Mouse (Mus musculus) kidney, embryonic 14.5 days (tissue): ENCODE results near the gene Vmn1r88. TPM values are rescaled to one million over a fixed set of nuclear protein-coding genes. Genes with fewer than 3 reads are reported as not detected.
A peak's percentile ranks its signal among the peaks of the same experiment; 100 is the strongest.
"Not testable (repeated sequence)": the region's sequence is repeated elsewhere in the genome, so short reads cannot be mapped to it uniquely, and the experiment has no call there.

Source experiments
- ATAC-seq: fragments of 200-750 bp; cut with Nextera tagmentation; 2 replicates; pipeline ENCODE4 v1.8.0; 2017; ENCODE audit warnings: moderate number of reproducible peaks, mild to moderate bottlenecking, moderate TSS enrichment, moderate library complexity; ENCODE audit not compliant: low FRiP score, low TSS enrichment
- H3K27ac ChIP-seq: fragments of 300-500 bp; sonication (generic); 2 replicates; pipeline ENCODE4 v1.5.1; 2014; ENCODE audit warnings: low read depth, mild to moderate bottlenecking, low read length, moderate library complexity, mixed read lengths
- H3K27me3 ChIP-seq: fragments of 300-500 bp; sonication (generic); 2 replicates; pipeline ENCODE4 v1.6.1; 2014; ENCODE audit warnings: mild to moderate bottlenecking, low read length; ENCODE audit not compliant: control insufficient read depth, insufficient read depth
- H3K36me3 ChIP-seq: fragments of 300-500 bp; sonication (generic); 2 replicates; pipeline ENCODE4 v1.6.1; 2014; ENCODE audit warnings: low read length, mixed read lengths; ENCODE audit not compliant: control insufficient read depth, insufficient read depth
- H3K4me1 ChIP-seq: fragments of 300-500 bp; sonication (generic); 2 replicates; pipeline ENCODE4 v1.6.1; 2014; ENCODE audit warnings: low read length, mixed read lengths; ENCODE audit not compliant: control insufficient read depth, insufficient read depth
- H3K4me2 ChIP-seq: fragments of 300-500 bp; sonication (generic); replicated peaks from 2 replicates; pipeline ENCODE4 v1.6.1; 2014; ENCODE audit warnings: low read depth, mild to moderate bottlenecking, low read length
- H3K4me3 ChIP-seq: fragments of 300-500 bp; sonication (generic); 2 replicates; pipeline ENCODE4 v1.5.1; 2014; ENCODE audit warnings: mild to moderate bottlenecking, low read length
- H3K9ac ChIP-seq: fragments of 300-500 bp; sonication (generic); 2 replicates; pipeline ENCODE4 v1.6.1; 2014; ENCODE audit warnings: low read depth, mild to moderate bottlenecking, low read length, moderate library complexity
- H3K9me3 ChIP-seq: fragments of 300-500 bp; sonication (generic); 2 replicates; pipeline ENCODE4 v1.6.1; 2016; ENCODE audit warnings: low read length; ENCODE audit not compliant: control insufficient read depth
- WGBS: fragments of 180-500 bp; shearing (Covaris S2); extraction: QIAGEN DNeasy Blood & Tissue Kit; methylation state at CpG from one replicate; pipeline ENCODE4 v1.1.7; 2014; 5-methylcytosine and 5-hydroxymethylcytosine counted together
- polyA plus RNA-seq: library from polyadenylated mRNA; unstranded; fragments of >200 nt; fragmentation: Nextera tagmentation; extraction: Ambion mirVana; gene quantifications from 2 replicates; pipeline ENCODE4 v1.2.1, GENCODE M21; 2014

The Vmn1r88 gene
- polyA plus RNA-seq, result not detected in 2 replicates

- H3K9ac ChIP-seq, result no peak within 1 kb of the TSS
- no peaks in the 10 kb centered on the region for H3K9me3 ChIP-seq
- no peak within 1 kb of the TSS for H3K4me3 ChIP-seq
- no peaks in the 10 kb centered on the region for H3K36me3 ChIP-seq
- H3K27ac ChIP-seq, result no peak within 1 kb of the TSS
- ATAC-seq, result no peak
- no peak within 1 kb of the TSS for H3K4me2 ChIP-seq
- no peaks in the 10 kb centered on the region for H3K4me1 ChIP-seq
- no peaks in the 10 kb centered on the region for H3K27me3 ChIP-seq
Measured at GRCm38 (mm10) chr7:13159268-13159667, at the start of gene Vmn1r88. Vmn1r88 (plus strand) TSS chr7:13159568.

GRCm38 (mm10) chr7:13119817-13120216 lies 39.6 kb upstream of the Vmn1r88 start, which contains the start of gene Vmn1r86:
Vmn1r86 (minus strand) TSS chr7:13119917.
- ATAC-seq, result no peak
- Histone ChIP-seq H3K36me3 (no peaks in the 10 kb centered on the region), H3K4me1 (no peaks in the 10 kb centered on the region), H3K4me3 (no peak within 1 kb of the TSS), H3K27me3 (no peaks in the 10 kb centered on the region), H3K27ac (no peak within 1 kb of the TSS), H3K9me3 (no peaks in the 10 kb centered on the region), H3K4me2 (no peak within 1 kb of the TSS), H3K9ac (no peak within 1 kb of the TSS)

GRCm38 (mm10) chr7:13123554-13124153 lies 35.7 kb upstream of the Vmn1r88 start:
- peak overlapping the region; percentile 29; the same call in 1 of the 2 replicates for H3K4me2 ChIP-seq
- not testable (repeated sequence) for H3K4me3 ChIP-seq, H3K36me3 ChIP-seq, H3K4me1 ChIP-seq, H3K27me3 ChIP-seq, H3K9ac ChIP-seq, H3K27ac ChIP-seq, H3K9me3 ChIP-seq
- ATAC-seq, result peak; percentile 97
- WGBS, result 1% methylated on average over 12 of the region's 34 CpGs

- Histone ChIP-seq H3K4me3 (no peak overlapping the region), H3K36me3 (no peaks in the 10 kb centered on the region), H3K27ac (no peak overlapping the region), H3K9ac (no peak overlapping the region), H3K9me3 (no peaks in the 10 kb centered on the region), H3K4me2 (no peak overlapping the region), H3K27me3 (no peaks in the 10 kb centered on the region), H3K4me1 (no peaks in the 10 kb centered on the region)
- 83% methylated on average over 2 of the region's 2 CpGs for WGBS
- no peak for ATAC-seq
Measured at GRCm38 (mm10) chr7:13131856-13132255, 27.5 kb upstream of the Vmn1r88 start.

GRCm38 (mm10) chr7:13137340-13137739 lies 22.0 kb upstream of the Vmn1r88 start:
- H3K9me3 ChIP-seq, result no peaks in the 10 kb centered on the region
- H3K9ac ChIP-seq, result no peak overlapping the region
- H3K4me1 ChIP-seq, result no peaks in the 10 kb centered on the region

GRCm38 (mm10) chr7:13140057-13140456 lies 19.3 kb upstream of the Vmn1r88 start, which contains the start of gene Vmn1r87:
Vmn1r87 (minus strand) TSS chr7:13140157.
- Histone ChIP-seq H3K9ac (no peak within 1 kb of the TSS), H3K27ac (no peak within 1 kb of the TSS), H3K4me3 (no peak within 1 kb of the TSS), H3K9me3 (no peaks in the 10 kb centered on the region), H3K4me2 (no peak within 1 kb of the TSS), H3K36me3 (no peaks in the 10 kb centered on the region), H3K27me3 (no peaks in the 10 kb centered on the region), H3K4me1 (no peaks in the 10 kb centered on the region)
- 94% methylated on average over 1 of the region's 1 CpGs for WGBS
- no peak for ATAC-seq

More at GRCm38 (mm10) chr7:13137340-13137739, 22.0 kb upstream of the Vmn1r88 start:
- H3K4me3 ChIP-seq, result no peak overlapping the region
- H3K27ac ChIP-seq, result no peak overlapping the region
- no peaks in the 10 kb centered on the region for H3K27me3 ChIP-seq
- no peak overlapping the region for H3K4me2 ChIP-seq
- no peaks in the 10 kb centered on the region for H3K36me3 ChIP-seq
- ATAC-seq, result no peak

GRCm38 (mm10) chr7:13212720-13213119 lies 53.4 kb downstream of the Vmn1r88 start, which contains the start of gene Vmn1r89:
Vmn1r89 (plus strand) TSS chr7:13213020.
- H3K4me1 ChIP-seq, result no peaks in the 10 kb centered on the region
- H3K9me3 ChIP-seq, result no peaks in the 10 kb centered on the region
- no peak within 1 kb of the TSS for H3K27ac ChIP-seq
- no peak within 1 kb of the TSS for H3K4me2 ChIP-seq
- H3K27me3 ChIP-seq, result no peaks in the 10 kb centered on the region
- no peak within 1 kb of the TSS for H3K4me3 ChIP-seq
- H3K9ac ChIP-seq, result no peak within 1 kb of the TSS
- no peak for ATAC-seq
- no peaks in the 10 kb centered on the region for H3K36me3 ChIP-seq

Other genes starting within 250 kb of the Vmn1r88 start
- 1,360 and 1,560 TPM in 2 replicates for gene Rps5, start 237.3 kb upstream of the Vmn1r88 start, polyA plus RNA-seq
- 0.47 and 0.76 TPM in 2 replicates for gene Rnf225, start 232.2 kb upstream of the Vmn1r88 start, polyA plus RNA-seq
- 6.9 and 9.3 TPM in 2 replicates for gene Zfp324, start 193.7 kb upstream of the Vmn1r88 start, polyA plus RNA-seq
- gene Zfp446, start 181.7 kb upstream of the Vmn1r88 start, polyA plus RNA-seq, result 6.2 and 10.7 TPM in 2 replicates
- not detected in 2 replicates for gene Slc27a5, start 161.4 kb upstream of the Vmn1r88 start, polyA plus RNA-seq
- 433 and 514 TPM in 2 replicates for gene Trim28, start 160.5 kb upstream of the Vmn1r88 start, polyA plus RNA-seq
- gene Zbtb45, start 149.5 kb upstream of the Vmn1r88 start, polyA plus RNA-seq, result 19.8 and 29.6 TPM in 2 replicates
- gene Chmp2a, start 124.8 kb upstream of the Vmn1r88 start, polyA plus RNA-seq, result 148 and 165 TPM in 2 replicates
- 156 and 199 TPM in 2 replicates for gene Ube2m, start 121.3 kb upstream of the Vmn1r88 start, polyA plus RNA-seq
- 2.4 and 3.2 TPM in 2 replicates for gene Mzf1, start 104.8 kb upstream of the Vmn1r88 start, polyA plus RNA-seq
- not detected in 2 replicates for gene Vmn1r85, start 64.4 kb upstream of the Vmn1r88 start, polyA plus RNA-seq
- gene Vmn1r86, start 39.7 kb upstream of the Vmn1r88 start, polyA plus RNA-seq, result not detected in 2 replicates
- gene Vmn1r87, start 19.4 kb upstream of the Vmn1r88 start, polyA plus RNA-seq, result not detected in 2 replicates
- not detected in 2 replicates for gene Vmn1r89, start 53.5 kb downstream of the Vmn1r88 start, polyA plus RNA-seq
- gene Lig1, start 117.7 kb downstream of the Vmn1r88 start, polyA plus RNA-seq, result 120 and 129 TPM in 2 replicates
- gene Zswim9, start 119.2 kb downstream of the Vmn1r88 start, polyA plus RNA-seq, result 3.6 and 10.3 TPM in 2 replicates
- 1.2 TPM in 2 replicates for gene Pla2g4c, start 165.1 kb downstream of the Vmn1r88 start, polyA plus RNA-seq
- not detected in 2 replicates for gene Cabp5, start 238.6 kb downstream of the Vmn1r88 start, polyA plus RNA-seq